Mouse (Mus musculus) adrenal gland, postnatal 10 days (tissue): ENCODE results near the gene Gm20683. TPM values are rescaled to one million over a fixed set of nuclear protein-coding genes. Genes with fewer than 3 reads are reported as not detected.

Experiments used
- DNase-seq: peaks from one replicate; pipeline ENCODE4 v3.0.0; 2021; ENCODE audit warnings: mixed read lengths
- long read RNA-seq, 2 experiments: library from polyadenylated mRNA; stranded (forward); transcript quantifications; one replicate each; pipeline ENCODE4 v2.0.0; 2021
- total RNA-seq, 2 experiments: library from RNA; stranded (reverse); gene quantifications; 2 replicates each; pipeline ENCODE4 v1.2.3; 2021

Gene Gm20683
- total RNA-seq = 10 to 100 TPM in 1 of 2 experiments, 1 to 10 TPM in 1; 7.0 to 12.3 TPM
- long read RNA-seq, experiment 1, partial matches to known transcripts = 0 of 4 reads
- long read RNA-seq, experiment 1, other reads (novel, unspliced or antisense) = 4 of 4 reads
- long read RNA-seq, experiment 2, partial matches to known transcripts = 0 of 1 reads
- long read RNA-seq, experiment 2, other reads (novel, unspliced or antisense) = 1 of 1 reads

GRCm38 (mm10) chr17:25841117-25841880 lies at the start of gene Gm20683:
Gene Gm20683 (minus strand): TSS chr17:25841763.
- DNase-seq = no peak

- DNase-seq = no peak
Measured at GRCm38 (mm10) chr17:25888837-25889236, 47.3 kb upstream of the Gm20683 start.

- DNase-seq = no peak
Measured at GRCm38 (mm10) chr17:25887467-25887866, 45.9 kb upstream of the Gm20683 start.

- no peak for DNase-seq
Measured at GRCm38 (mm10) chr17:25886806-25887205, 45.2 kb upstream of the Gm20683 start.

- peak; percentile 30 for DNase-seq
Measured at GRCm38 (mm10) chr17:25885636-25886035, 44.1 kb upstream of the Gm20683 start.

- DNase-seq = no peak
Measured at GRCm38 (mm10) chr17:25883824-25884223, 42.3 kb upstream of the Gm20683 start.

- DNase-seq = no peak
Measured at GRCm38 (mm10) chr17:25883268-25883667, 41.7 kb upstream of the Gm20683 start.

GRCm38 (mm10) chr17:25882306-25882705 lies 40.7 kb upstream of the Gm20683 start:
- peak; percentile 41 for DNase-seq

- DNase-seq = no peak
Measured at GRCm38 (mm10) chr17:25881691-25882090, 40.1 kb upstream of the Gm20683 start.

- DNase-seq = no peak
Measured at GRCm38 (mm10) chr17:25880913-25881641, 39.5 kb upstream of the Gm20683 start.

GRCm38 (mm10) chr17:25880196-25880910 lies 38.8 kb upstream of the Gm20683 start, which contains the start of gene Wfikkn1:
Gene Wfikkn1 (minus strand): TSS chr17:25880858.
- DNase-seq = no peak

- DNase-seq = no peak
Measured at GRCm38 (mm10) chr17:25879750-25880149, 38.2 kb upstream of the Gm20683 start.

GRCm38 (mm10) chr17:25879261-25879660 lies 37.7 kb upstream of the Gm20683 start:
- peak; percentile 69 for DNase-seq

- DNase-seq = no peak
Measured at GRCm38 (mm10) chr17:25878611-25879180, 37.1 kb upstream of the Gm20683 start.

GRCm38 (mm10) chr17:25877741-25878610 lies 36.4 kb upstream of the Gm20683 start:
- no peak for DNase-seq

GRCm38 (mm10) chr17:25877025-25877424 lies 35.5 kb upstream of the Gm20683 start:
- no peak for DNase-seq

- peak; percentile 24 for DNase-seq
Measured at GRCm38 (mm10) chr17:25876347-25876915, 34.9 kb upstream of the Gm20683 start.

GRCm38 (mm10) chr17:25875171-25876136 lies 33.9 kb upstream of the Gm20683 start:
- peak; percentile 93 for DNase-seq

- DNase-seq = peak; percentile 96
Measured at GRCm38 (mm10) chr17:25874721-25875170, 33.2 kb upstream of the Gm20683 start, which contains the start of gene Mettl26. Gene Mettl26 (plus strand): TSS chr17:25875074.
